ENCODE assay signal across 8 mouse cellular contexts in genomic region chr16:11253065-11253831, GRCm38 (mm10). TPM values are rescaled to one million over a fixed set of nuclear protein-coding genes. Genes with fewer than 3 reads are reported as not detected.
A peak's percentile ranks its signal among the peaks of the same experiment; 100 is the strongest.
DNase-seq lines count a peak whose midpoint lies in the region; ATAC-seq and TF ChIP-seq lines count a peak whose summit lies in the region.

No protein-coding gene starts in this region.

- no peak for DNase-seq in ES-E14 (ENCODE audit: low read depth, low spot score)
- DNase-seq in c-Kit-positive CD71-positive TER-119-negative erythroid progenitor cells, embryonic 14.5 days (ENCODE audit: low read depth) = peak; percentile 39
- DNase-seq in forebrain, embryonic 14.5 days (ENCODE audit: low spot score) = peak; percentile 59
- peak; percentile 65 to 69 for DNase-seq in heart, postnatal 10 days
- peak; percentile 11 to 34 for DNase-seq in layer of hippocampus, adult 18-20 months (ENCODE audit: low spot score in 2 of 2)
- DNase-seq in ovary, postnatal 10 days (ENCODE audit: low spot score) = peak; percentile 21
- peak; percentile 64 for DNase-seq in thymus, postnatal 14 days

- peak overlapping the region; percentile 91 for H3K27ac ChIP-seq in ES-E14 (ENCODE audit: insufficient read depth, low read depth, low read length, poor library complexity, severe bottlenecking)
- H3K27ac ChIP-seq in forebrain, embryonic 14.5 days (ENCODE audit: low read depth, low read length) = peak overlapping the region; percentile 93
- peak overlapping the region; percentile 95 for H3K27ac ChIP-seq in lung, embryonic 15.5 days

- intact Hi-C loops in heart, postnatal 10 days (cut with DNase I) = no loop called here

- H3K36me3 ChIP-seq in ES-E14 (ENCODE audit: control insufficient read depth, insufficient read depth, low read length, poor library complexity, severe bottlenecking) = peaks cover 4% of the 10 kb centered on the region
- H3K36me3 ChIP-seq in forebrain, embryonic 14.5 days (ENCODE audit: control insufficient read depth, insufficient read depth, low read length) = no peaks in the 10 kb centered on the region
- H3K36me3 ChIP-seq in lung, embryonic 15.5 days = no peaks in the 10 kb centered on the region

- ATAC-seq in forebrain, embryonic 14.5 days = peak; percentile 4; the same call in 1 of the 2 replicates
- ATAC-seq in lung, embryonic 15.5 days (ENCODE audit: borderline replicate concordance, extremely low read depth, low FRiP score, low TSS enrichment) = peak; percentile 47

- peak overlapping the region; percentile 98 for H3K9ac ChIP-seq in ES-E14 (ENCODE audit: insufficient read depth, low read depth, low read length, poor library complexity, severe bottlenecking)
- peak overlapping the region; percentile 90 for H3K9ac ChIP-seq in forebrain, embryonic 14.5 days (ENCODE audit: low read length)
- H3K9ac ChIP-seq in lung, embryonic 15.5 days = peak overlapping the region; percentile 92

- WGBS in forebrain, embryonic 14.5 days = under 1% methylated on average over 57 of the region's 58 CpGs
- under 1% methylated on average over 58 of the region's 58 CpGs for WGBS in lung, embryonic 15.5 days

- no peaks in the 10 kb centered on the region for H3K27me3 ChIP-seq in forebrain, embryonic 14.5 days (replicated peaks; ENCODE audit: control insufficient read depth, insufficient read depth, low read length)
- no peaks in the 10 kb centered on the region for H3K27me3 ChIP-seq in lung, embryonic 15.5 days

- peak overlapping the region; percentile 90 for H3K4me2 ChIP-seq in forebrain, embryonic 14.5 days (ENCODE audit: low read length)
- peak overlapping the region; percentile 69 for H3K4me2 ChIP-seq in lung, embryonic 15.5 days

- in situ Hi-C loops in ES-E14 (cut with MboI; ENCODE audit: low sequenced_read_pairs in 2 of 2, unreplicated experiment in 2 of 2) = no loop called here

- H3K4me3 ChIP-seq in ES-E14 (ENCODE audit: insufficient read depth in 1 of 2, low read depth in 1 of 2, low read length in 2 of 2, poor library complexity in 1 of 2, severe bottlenecking in 1 of 2) = peak overlapping the region; percentile 91 to 97
- peak overlapping the region; percentile 99 for H3K4me3 ChIP-seq in forebrain, embryonic 14.5 days (ENCODE audit: low read depth, low read length)
- H3K4me3 ChIP-seq in lung, embryonic 15.5 days = peak overlapping the region; percentile 94

- no peaks in the 10 kb centered on the region for H3K9me3 ChIP-seq in ES-E14 (ENCODE audit: control insufficient read depth, insufficient read depth, low read depth, low read length)
- H3K9me3 ChIP-seq in forebrain, embryonic 14.5 days (replicated peaks; ENCODE audit: control insufficient read depth, low read length) = no peaks in the 10 kb centered on the region
- H3K9me3 ChIP-seq in lung, embryonic 15.5 days = no peaks in the 10 kb centered on the region

- H3K4me1 ChIP-seq in ES-E14 (ENCODE audit: control insufficient read depth in 2 of 2, insufficient read depth in 2 of 2, low read length in 2 of 2, poor library complexity in 1 of 2) = peaks cover 2 to 6% of the 10 kb centered on the region in 2 experiments; a peak in 1 of 4 replicates
- peaks cover 15% of the 10 kb centered on the region for H3K4me1 ChIP-seq in forebrain, embryonic 14.5 days (ENCODE audit: control insufficient read depth, insufficient read depth, low read length)
- peaks cover 12% of the 10 kb centered on the region for H3K4me1 ChIP-seq in lung, embryonic 15.5 days

TF ChIP-seq in ES-E14, 5 proteins besides CTCF, POLR2A, EP300 and RAD21:
- TF ChIP-seq MAFK (IDR thresholded peaks at IDR 0.05; ENCODE audit: insufficient read depth, low read depth, low read length) (no peak), ZNF384 (IDR thresholded peaks at IDR 0.05; ENCODE audit: low read depth, low read length) (no peak), ZC3H11A (IDR thresholded peaks at IDR 0.05; ENCODE audit: borderline replicate concordance, low read depth, low read length) (no peak), HCFC1 (IDR thresholded peaks at IDR 0.05; ENCODE audit: borderline replicate concordance, insufficient read depth, low read length) (no peak), CHD2 (IDR thresholded peaks at IDR 0.05; ENCODE audit: low read depth, low read length) (no peak)

RNA-seq across cellular contexts. Expression of gene Gspt1, which starts 0.9 kb away (rescaled TPM):
- 76.1 and 89.8 TPM in 2 replicates for total RNA-seq in ES-E14 (2012; rRNA removed)
- polyA plus RNA-seq in forebrain, embryonic 14.5 days (2014; fragmentation: Nextera tagmentation; extraction: Ambion mirVana) = 50.7 and 61.9 TPM in 2 replicates
- total RNA-seq in heart, postnatal 10 days (2021) = 10 to 100 TPM; 75.1 to 83.5 TPM
- 10 to 100 TPM; 85.7 to 88.7 TPM for total RNA-seq in layer of hippocampus, adult 18-20 months (2021)
- polyA plus RNA-seq in lung, embryonic 15.5 days (2015; fragmentation: Nextera tagmentation; extraction: Ambion mirVana) = 75.5 and 75.6 TPM in 2 replicates

RNA-seq across cellular contexts. Expression of gene Rsl1d1, which starts 50.1 kb away (rescaled TPM):
- total RNA-seq in ES-E14 (2012; rRNA removed) = 167 and 203 TPM in 2 replicates
- polyA plus RNA-seq in forebrain, embryonic 14.5 days (2014; fragmentation: Nextera tagmentation; extraction: Ambion mirVana) = 192 and 195 TPM in 2 replicates
- total RNA-seq in heart, postnatal 10 days (2021) = 10 to 100 TPM; 56.8 to 57.4 TPM
- 10 to 100 TPM; 52.0 to 55.9 TPM for total RNA-seq in layer of hippocampus, adult 18-20 months (2021)
- polyA plus RNA-seq in lung, embryonic 15.5 days (2015; fragmentation: Nextera tagmentation; extraction: Ambion mirVana) = 155 and 163 TPM in 2 replicates
